Mouse (Mus musculus): ENCODE measurements around the gene Pnn. TPM values are rescaled to one million over a fixed set of nuclear protein-coding genes. Genes with fewer than 3 reads are reported as not detected.
A peak's percentile ranks its signal among the peaks of the same experiment; 100 is the strongest.

The Pnn gene
- polyA plus RNA-seq, 1 experiment from 2014 or later, result 76.5 TPM

DNA sequence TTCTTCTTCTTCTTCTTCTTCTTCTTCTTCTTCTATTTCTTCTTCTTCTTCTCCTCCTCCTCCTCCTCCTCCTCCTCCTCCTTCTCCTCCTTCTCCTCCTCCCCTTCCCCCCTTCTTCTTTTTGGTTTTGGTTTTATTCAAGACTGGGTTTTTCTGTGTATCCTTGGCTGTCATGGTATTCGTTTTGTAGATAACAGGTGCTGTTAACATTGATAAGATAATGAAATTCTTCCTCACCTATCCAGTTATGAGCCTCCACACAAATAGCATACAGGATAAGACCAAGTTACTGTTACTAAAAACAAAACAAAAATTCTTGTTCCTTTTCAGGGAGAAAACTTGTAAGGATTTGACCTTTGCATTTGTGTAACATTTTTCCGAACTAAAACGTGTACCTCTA is 908 bp upstream of the Pnn start:
- H3K27ac ChIP-seq (ENCODE audit: low read length), result peak overlapping the region; percentile 95
- H3K9me3 ChIP-seq (replicated peaks; ENCODE audit: control insufficient read depth, low read length), result no peaks in the 10 kb centered on the region
- peak overlapping the region; percentile 97 for H3K4me3 ChIP-seq (ENCODE audit: low read length)
- H3K27me3 ChIP-seq (ENCODE audit: control insufficient read depth, insufficient read depth, low read length), result peaks cover 2% of the 10 kb centered on the region; the same call in 1 of the 2 replicates
- H3K9ac ChIP-seq (ENCODE audit: low read length), result peak overlapping the region; percentile 81
- peaks cover 23% of the 10 kb centered on the region for H3K36me3 ChIP-seq (ENCODE audit: control insufficient read depth, insufficient read depth)
- H3K4me1 ChIP-seq (ENCODE audit: control insufficient read depth, insufficient read depth, low read length), result peaks cover 3% of the 10 kb centered on the region
- ATAC-seq (replicated peaks; ENCODE audit: extremely low read depth, insufficient read depth, low FRiP score), result no peak
- peak overlapping the region; percentile 79 for H3K4me2 ChIP-seq (ENCODE audit: low read depth, low read length)
- 52% methylated on average over 3 of the region's 3 CpGs for WGBS

DNA sequence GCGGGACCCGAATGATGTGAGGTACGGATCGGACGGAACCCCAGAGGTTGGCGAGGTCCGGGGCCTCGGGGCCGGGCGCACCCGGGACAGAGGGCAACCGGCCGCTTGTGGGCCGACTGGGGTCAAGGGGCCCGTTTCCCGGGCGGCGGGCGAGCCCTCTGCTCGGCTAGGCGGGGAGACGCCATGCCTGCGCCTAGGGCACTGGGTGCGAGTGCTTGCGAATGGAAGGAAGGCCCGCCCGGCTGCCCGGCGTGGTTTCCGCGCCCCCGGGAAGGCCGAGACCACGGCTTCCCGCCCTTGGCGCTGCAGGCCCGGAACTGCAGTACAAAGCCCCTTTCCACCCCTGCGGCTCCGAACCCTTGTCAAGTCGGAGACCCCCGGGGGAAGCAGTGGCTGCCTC is 411 bp downstream of the Pnn start:
- Histone ChIP-seq H3K4me2 (ENCODE audit: low read depth, low read length) (peak overlapping the region; percentile 75), H3K27ac (ENCODE audit: low read length) (peak overlapping the region; percentile 95), H3K4me1 (ENCODE audit: control insufficient read depth, insufficient read depth, low read length) (peaks cover 3% of the 10 kb centered on the region), H3K27me3 (ENCODE audit: control insufficient read depth, insufficient read depth, low read length) (peaks cover 2% of the 10 kb centered on the region; the same call in 1 of the 2 replicates), H3K9me3 (replicated peaks; ENCODE audit: control insufficient read depth, low read length) (no peaks in the 10 kb centered on the region), H3K36me3 (ENCODE audit: control insufficient read depth, insufficient read depth) (peaks cover 35% of the 10 kb centered on the region), H3K4me3 (ENCODE audit: low read length) (peak overlapping the region; percentile 97), H3K9ac (ENCODE audit: low read length) (peak overlapping the region; percentile 100)
- WGBS, result under 1% methylated on average over 35 of the region's 41 CpGs
- ATAC-seq (replicated peaks; ENCODE audit: extremely low read depth, insufficient read depth, low FRiP score), result peak; percentile 37

DNA sequence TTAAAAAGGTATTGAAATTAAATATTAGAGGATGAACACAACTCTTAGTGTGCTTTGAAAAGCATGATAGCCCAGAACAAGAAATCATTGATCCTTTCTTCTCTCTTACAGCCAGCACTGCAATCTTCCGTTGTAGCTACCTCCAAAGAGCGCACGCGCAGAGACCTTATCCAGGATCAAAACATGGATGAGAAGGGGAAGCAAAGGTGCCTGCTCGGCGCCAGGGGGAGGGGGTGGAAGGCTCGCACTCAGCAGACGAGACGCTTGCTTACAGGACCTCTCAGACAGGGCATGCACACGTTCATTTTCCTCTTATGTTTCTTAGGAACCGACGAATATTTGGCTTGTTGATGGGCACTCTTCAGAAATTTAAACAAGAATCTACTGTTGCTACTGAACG is 2.1 kb downstream of the Pnn start:
- no peaks in the 10 kb centered on the region for H3K9me3 ChIP-seq (replicated peaks; ENCODE audit: control insufficient read depth, low read length)
- no peak overlapping the region for H3K4me3 ChIP-seq (ENCODE audit: low read length)
- H3K4me1 ChIP-seq (ENCODE audit: control insufficient read depth, insufficient read depth, low read length), result peaks cover 3% of the 10 kb centered on the region
- H3K4me2 ChIP-seq (ENCODE audit: low read depth, low read length), result no peak overlapping the region
- peaks cover 41% of the 10 kb centered on the region for H3K36me3 ChIP-seq (ENCODE audit: control insufficient read depth, insufficient read depth)
- no peak for ATAC-seq (replicated peaks; ENCODE audit: extremely low read depth, insufficient read depth, low FRiP score)
- no peak overlapping the region for H3K27ac ChIP-seq (ENCODE audit: low read length)
- peaks cover 2% of the 10 kb centered on the region; the same call in 1 of the 2 replicates for H3K27me3 ChIP-seq (ENCODE audit: control insufficient read depth, insufficient read depth, low read length)
- 90% methylated on average over 13 of the region's 13 CpGs for WGBS
- no peak overlapping the region for H3K9ac ChIP-seq (ENCODE audit: low read length)

DNA sequence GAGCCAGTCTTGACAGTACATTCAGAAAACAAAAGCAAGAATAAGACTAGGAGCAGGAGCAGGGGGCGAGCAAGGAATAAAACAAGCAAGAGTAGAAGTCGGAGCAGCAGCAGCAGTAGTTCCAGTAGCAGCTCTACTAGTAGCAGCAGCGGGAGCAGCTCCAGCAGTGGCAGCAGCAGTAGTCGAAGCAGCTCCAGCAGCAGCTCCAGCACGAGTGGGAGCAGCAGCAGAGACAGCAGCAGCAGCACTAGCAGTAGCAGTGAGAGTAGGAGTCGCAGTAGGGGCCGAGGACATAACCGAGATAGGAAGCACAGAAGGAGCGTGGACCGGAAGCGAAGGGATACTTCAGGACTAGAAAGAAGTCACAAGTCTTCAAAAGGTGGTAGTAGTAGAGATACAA is 5.6 kb downstream of the Pnn start:
- Histone ChIP-seq H3K9me3 (replicated peaks; ENCODE audit: control insufficient read depth, low read length) (no peaks in the 10 kb centered on the region), H3K4me2 (ENCODE audit: low read depth, low read length) (no peak overlapping the region), H3K4me1 (ENCODE audit: control insufficient read depth, insufficient read depth, low read length) (no peaks in the 10 kb centered on the region; the same call in 1 of the 2 replicates), H3K9ac (ENCODE audit: low read length) (no peak overlapping the region), H3K27me3 (ENCODE audit: control insufficient read depth, insufficient read depth, low read length) (no peaks in the 10 kb centered on the region), H3K4me3 (ENCODE audit: low read length) (no peak overlapping the region), H3K27ac (ENCODE audit: low read length) (no peak overlapping the region), H3K36me3 (ENCODE audit: control insufficient read depth, insufficient read depth) (peaks cover 47% of the 10 kb centered on the region)
- 80% methylated on average over 11 of the region's 11 CpGs for WGBS
- no peak for ATAC-seq (replicated peaks; ENCODE audit: extremely low read depth, insufficient read depth, low FRiP score)

DNA sequence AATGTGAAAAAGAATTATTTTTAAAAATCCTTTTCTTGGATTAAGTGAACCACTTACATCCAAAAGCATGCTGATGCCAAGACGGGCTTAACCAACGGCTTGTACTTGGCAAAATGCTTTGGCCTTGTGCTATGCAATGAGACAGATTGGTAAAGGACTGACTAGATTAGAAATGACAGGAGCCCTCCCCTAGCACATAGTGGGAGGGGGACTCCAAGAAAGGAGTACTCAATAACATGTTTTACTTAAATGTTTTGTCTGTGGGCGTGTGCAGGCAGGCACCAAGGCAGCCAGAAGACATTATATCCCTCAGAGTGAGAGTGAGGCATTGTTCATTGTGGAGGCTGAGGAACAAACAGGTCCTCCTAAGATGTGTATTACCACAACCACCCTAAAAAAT is 7.4 kb downstream of the Pnn start:
- 80% methylated on average over 3 of the region's 3 CpGs for WGBS
- no peak overlapping the region for H3K9ac ChIP-seq (ENCODE audit: low read length)
- no peak for ATAC-seq (replicated peaks; ENCODE audit: extremely low read depth, insufficient read depth, low FRiP score)
- H3K9me3 ChIP-seq (replicated peaks; ENCODE audit: control insufficient read depth, low read length), result no peaks in the 10 kb centered on the region
- H3K4me3 ChIP-seq (ENCODE audit: low read length), result no peak overlapping the region
- peaks cover 37% of the 10 kb centered on the region for H3K36me3 ChIP-seq (ENCODE audit: control insufficient read depth, insufficient read depth)
- no peak overlapping the region for H3K4me2 ChIP-seq (ENCODE audit: low read depth, low read length)
- H3K4me1 ChIP-seq (ENCODE audit: control insufficient read depth, insufficient read depth, low read length), result no peaks in the 10 kb centered on the region
- H3K27me3 ChIP-seq (ENCODE audit: control insufficient read depth, insufficient read depth, low read length), result no peaks in the 10 kb centered on the region
- no peak overlapping the region for H3K27ac ChIP-seq (ENCODE audit: low read length)

DNA sequence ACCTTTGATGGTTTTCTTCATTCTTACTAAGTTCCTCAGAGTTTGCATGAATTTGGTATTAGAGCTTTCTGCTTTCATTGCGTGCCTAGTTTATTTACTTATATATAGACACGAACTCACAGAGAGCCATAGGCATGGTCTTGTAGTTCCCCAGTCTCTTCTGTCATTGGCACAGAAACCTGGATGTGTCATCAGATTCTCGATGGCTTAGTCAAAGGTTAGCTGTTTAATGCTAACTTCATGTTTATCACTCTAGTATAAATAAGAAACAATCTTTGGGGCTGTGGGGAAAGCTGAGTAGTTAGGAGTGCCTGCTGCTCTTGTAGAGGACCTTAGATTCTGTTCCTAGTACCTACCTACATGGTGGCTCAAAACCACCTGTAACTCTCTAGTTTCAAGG is 10.3 kb downstream of the Pnn start:
- H3K9me3 ChIP-seq (replicated peaks; ENCODE audit: control insufficient read depth, low read length), result no peaks in the 10 kb centered on the region
- H3K9ac ChIP-seq (ENCODE audit: low read length), result no peak overlapping the region
- H3K27me3 ChIP-seq (ENCODE audit: control insufficient read depth, insufficient read depth, low read length), result no peaks in the 10 kb centered on the region
- no peak overlapping the region for H3K27ac ChIP-seq (ENCODE audit: low read length)
- no peak for ATAC-seq (replicated peaks; ENCODE audit: extremely low read depth, insufficient read depth, low FRiP score)
- H3K4me2 ChIP-seq (ENCODE audit: low read depth, low read length), result no peak overlapping the region
- H3K4me1 ChIP-seq (ENCODE audit: control insufficient read depth, insufficient read depth, low read length), result no peaks in the 10 kb centered on the region
- peaks cover 12% of the 10 kb centered on the region for H3K36me3 ChIP-seq (ENCODE audit: control insufficient read depth, insufficient read depth)
- whole genome bisulfite sequencing, result 84% methylated on average over 3 of the region's 3 CpGs
- no peak overlapping the region for H3K4me3 ChIP-seq (ENCODE audit: low read length)

DNA sequence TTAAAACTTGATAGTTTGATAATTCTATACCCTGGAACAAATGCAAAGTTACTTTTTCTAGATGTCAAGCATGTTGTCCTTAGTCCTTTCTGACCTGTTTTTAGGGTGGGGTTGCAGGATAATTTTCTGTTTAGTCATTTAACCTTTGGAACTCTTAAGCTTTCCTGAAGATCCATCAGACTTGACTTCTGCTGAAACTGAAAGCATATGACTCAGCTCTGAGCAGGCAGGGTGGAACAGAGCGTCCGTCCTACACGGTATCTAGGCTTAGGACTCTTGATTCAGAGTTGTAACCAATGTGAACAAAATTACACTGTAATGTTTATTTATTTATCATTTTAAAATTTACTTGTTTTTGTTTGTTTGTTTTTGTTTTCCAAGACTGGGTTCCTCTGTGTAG is 11.2 kb downstream of the Pnn start:
- H3K4me1 ChIP-seq (ENCODE audit: control insufficient read depth, insufficient read depth, low read length), result no peaks in the 10 kb centered on the region
- no peak overlapping the region for H3K9ac ChIP-seq (ENCODE audit: low read length)
- H3K36me3 ChIP-seq (ENCODE audit: control insufficient read depth, insufficient read depth), result peaks cover 6% of the 10 kb centered on the region; the same call in 1 of the 2 replicates
- no peak for ATAC-seq (replicated peaks; ENCODE audit: extremely low read depth, insufficient read depth, low FRiP score)
- no peaks in the 10 kb centered on the region for H3K27me3 ChIP-seq (ENCODE audit: control insufficient read depth, insufficient read depth, low read length)
- no peak overlapping the region for H3K4me2 ChIP-seq (ENCODE audit: low read depth, low read length)
- H3K4me3 ChIP-seq (ENCODE audit: low read length), result no peak overlapping the region
- WGBS, result 94% methylated on average over 3 of the region's 3 CpGs
- H3K27ac ChIP-seq (ENCODE audit: low read length), result no peak overlapping the region
- no peaks in the 10 kb centered on the region for H3K9me3 ChIP-seq (replicated peaks; ENCODE audit: control insufficient read depth, low read length)

DNA sequence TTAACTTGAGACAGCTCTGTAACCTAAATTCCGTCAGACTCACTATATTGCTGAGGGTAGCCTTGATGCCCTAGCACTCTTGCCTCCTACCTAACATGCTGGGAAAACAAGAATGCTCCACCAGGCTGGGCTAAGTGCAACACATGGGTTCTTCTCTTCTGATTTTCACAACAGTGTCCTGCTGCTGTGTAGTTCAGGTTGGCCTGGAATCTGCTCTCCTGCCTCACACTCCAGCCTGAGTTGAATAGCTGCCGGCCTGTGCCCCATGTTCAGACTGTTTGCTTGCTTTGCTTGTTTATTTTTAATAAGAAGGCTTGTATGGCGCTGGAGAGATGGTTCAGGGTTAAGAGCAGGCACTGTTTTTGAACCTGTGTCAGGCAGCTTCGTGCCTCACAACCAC is 13.8 kb downstream of the Pnn start:
- no peak overlapping the region for H3K27ac ChIP-seq (ENCODE audit: low read length)
- 83% methylated on average over 4 of the region's 4 CpGs for WGBS
- no peak overlapping the region for H3K9ac ChIP-seq (ENCODE audit: low read length)
- no peaks in the 10 kb centered on the region for H3K9me3 ChIP-seq (replicated peaks; ENCODE audit: control insufficient read depth, low read length)
- no peak for ATAC-seq (replicated peaks; ENCODE audit: extremely low read depth, insufficient read depth, low FRiP score)
- H3K4me3 ChIP-seq (ENCODE audit: low read length), result no peak overlapping the region
- no peaks in the 10 kb centered on the region for H3K27me3 ChIP-seq (ENCODE audit: control insufficient read depth, insufficient read depth, low read length)
- no peak overlapping the region for H3K4me2 ChIP-seq (ENCODE audit: low read depth, low read length)
- H3K36me3 ChIP-seq (ENCODE audit: control insufficient read depth, insufficient read depth), result no peaks in the 10 kb centered on the region
- no peaks in the 10 kb centered on the region for H3K4me1 ChIP-seq (ENCODE audit: control insufficient read depth, insufficient read depth, low read length)

DNA sequence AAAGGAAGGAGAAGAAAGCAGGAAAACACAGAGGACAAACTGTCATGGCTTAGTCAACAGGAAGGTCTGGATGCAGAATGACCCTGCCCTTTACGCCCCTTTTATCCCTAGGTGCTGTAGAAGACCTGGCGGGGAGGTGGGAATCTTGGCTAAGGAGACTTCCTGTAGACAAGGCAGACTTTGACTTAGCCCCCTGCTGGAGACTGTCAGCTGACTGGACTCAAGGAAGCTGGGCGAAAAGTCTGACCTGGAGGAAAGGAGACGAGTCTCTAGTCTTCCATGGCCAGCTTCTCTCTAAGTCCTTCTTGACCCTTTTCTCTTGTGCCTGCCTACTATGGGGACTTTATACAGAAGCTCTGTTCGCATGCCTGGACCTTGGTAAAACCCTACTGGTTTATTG is 17.8 kb downstream of the Pnn start:
- ATAC-seq (replicated peaks; ENCODE audit: extremely low read depth, insufficient read depth, low FRiP score), result no peak

DNA sequence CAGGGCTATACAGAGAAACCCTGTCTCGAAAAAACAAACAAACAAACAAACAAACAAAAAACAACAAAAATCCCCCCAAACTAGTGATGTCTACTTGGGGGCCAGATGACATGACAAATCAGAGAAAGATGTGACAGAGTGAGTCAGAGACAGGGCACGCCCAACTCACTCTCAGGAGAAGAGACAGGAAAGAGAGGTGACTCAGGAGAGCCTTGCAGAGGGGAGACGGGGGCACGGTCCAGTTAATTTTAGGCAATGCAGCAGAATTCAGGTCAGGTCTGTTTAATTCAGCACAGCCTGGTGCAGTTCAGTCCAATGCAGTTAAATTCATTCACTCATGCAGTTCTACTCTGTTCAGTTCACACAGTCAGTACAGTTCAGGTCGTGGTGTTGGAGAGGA is 19.5 kb downstream of the Pnn start:
- H3K27me3 ChIP-seq (ENCODE audit: control insufficient read depth, insufficient read depth, low read length), result no peaks in the 10 kb centered on the region
- no peaks in the 10 kb centered on the region for H3K9me3 ChIP-seq (replicated peaks; ENCODE audit: control insufficient read depth, low read length)
- no peaks in the 10 kb centered on the region for H3K36me3 ChIP-seq (ENCODE audit: control insufficient read depth, insufficient read depth)
- WGBS, result 74% methylated on average over 5 of the region's 5 CpGs
- H3K27ac ChIP-seq (ENCODE audit: low read length), result no peak overlapping the region
- no peak for ATAC-seq (replicated peaks; ENCODE audit: extremely low read depth, insufficient read depth, low FRiP score)
- H3K4me1 ChIP-seq (ENCODE audit: control insufficient read depth, insufficient read depth, low read length), result no peaks in the 10 kb centered on the region
- no peak overlapping the region for H3K4me2 ChIP-seq (ENCODE audit: low read depth, low read length)
- H3K9ac ChIP-seq (ENCODE audit: low read length), result no peak overlapping the region
- H3K4me3 ChIP-seq (ENCODE audit: low read length), result no peak overlapping the region

More for the DNA sequence above, 17.8 kb downstream of the Pnn start:
- Histone ChIP-seq H3K27me3 (ENCODE audit: control insufficient read depth, insufficient read depth, low read length) (no peaks in the 10 kb centered on the region), H3K4me1 (ENCODE audit: control insufficient read depth, insufficient read depth, low read length) (no peaks in the 10 kb centered on the region), H3K9ac (ENCODE audit: low read length) (no peak overlapping the region), H3K36me3 (ENCODE audit: control insufficient read depth, insufficient read depth) (no peaks in the 10 kb centered on the region), H3K4me2 (ENCODE audit: low read depth, low read length) (no peak overlapping the region), H3K4me3 (ENCODE audit: low read length) (no peak overlapping the region), H3K9me3 (replicated peaks; ENCODE audit: control insufficient read depth, low read length) (no peaks in the 10 kb centered on the region), H3K27ac (ENCODE audit: low read length) (no peak overlapping the region)
- 61% methylated on average over 5 of the region's 5 CpGs for WGBS
